Mouse (Mus musculus): ENCODE results near the gene Hspa8. TPM values are rescaled to one million over a fixed set of nuclear protein-coding genes. Genes with fewer than 3 reads are reported as not detected.

Gene Hspa8
- polyA plus RNA-seq, 1 experiment from 2014 or later: 1,787 TPM

- no peak overlapping the region for H3K27ac ChIP-seq (replicated peaks)
- WGBS: 83% methylated on average over 5 of the region's 5 CpGs
- no peak for ATAC-seq (ENCODE audit: extremely low read depth, insufficient number of reproducible peaks, low FRiP score, low TSS enrichment)
- H3K4me1 ChIP-seq: peaks cover 13% of the 10 kb centered on the region
- H3K27me3 ChIP-seq (replicated peaks): no peaks in the 10 kb centered on the region
- H3K9me3 ChIP-seq: no peaks in the 10 kb centered on the region
- H3K9ac ChIP-seq: no peak overlapping the region
- H3K36me3 ChIP-seq: peaks cover 4% of the 10 kb centered on the region; the same call in 1 of the 2 replicates
- H3K4me2 ChIP-seq: no peak overlapping the region
- H3K4me3 ChIP-seq: no peak overlapping the region
Observed at GRCm38 (mm10) chr9:40817325-40818028, 16.7 kb downstream of the Hspa8 start.

DNA sequence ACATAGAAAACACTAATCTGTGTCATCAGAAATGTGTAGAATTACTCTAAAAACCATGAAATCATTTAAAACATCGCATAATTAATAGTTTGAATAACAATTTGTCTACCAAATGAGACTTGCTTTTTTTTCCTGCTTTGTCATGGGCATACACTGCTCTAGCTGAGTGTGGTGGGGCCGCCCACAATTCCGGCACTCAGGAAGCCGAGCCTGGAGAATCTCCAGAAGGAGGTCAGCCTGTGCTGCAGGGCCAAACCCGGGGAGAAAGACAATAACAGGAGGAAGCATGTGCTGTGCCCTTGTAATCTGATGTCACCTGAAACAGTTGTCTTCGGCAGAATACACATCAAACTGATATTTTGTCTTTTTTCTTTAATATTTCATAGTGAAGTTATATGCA, 24.8 kb downstream of the Hspa8 start:
- Histone ChIP-seq H3K4me1 (peaks cover 13% of the 10 kb centered on the region), H3K4me3 (no peak overlapping the region), H3K36me3 (no peaks in the 10 kb centered on the region), H3K9me3 (no peaks in the 10 kb centered on the region), H3K27ac (replicated peaks) (no peak overlapping the region), H3K4me2 (no peak overlapping the region), H3K9ac (no peak overlapping the region), H3K27me3 (replicated peaks) (no peaks in the 10 kb centered on the region)
- WGBS: 30% methylated on average over 6 of the region's 6 CpGs
- ATAC-seq (ENCODE audit: extremely low read depth, insufficient number of reproducible peaks, low FRiP score, low TSS enrichment): no peak

- H3K9ac ChIP-seq: no peak overlapping the region
- no peaks in the 10 kb centered on the region for H3K36me3 ChIP-seq
- H3K27ac ChIP-seq (replicated peaks): no peak overlapping the region
- ATAC-seq (ENCODE audit: extremely low read depth, insufficient number of reproducible peaks, low FRiP score, low TSS enrichment): no peak
- no peaks in the 10 kb centered on the region for H3K27me3 ChIP-seq (replicated peaks)
- H3K4me3 ChIP-seq: no peak overlapping the region
- 78% methylated on average over 4 of the region's 4 CpGs for WGBS
- no peaks in the 10 kb centered on the region for H3K9me3 ChIP-seq
- no peaks in the 10 kb centered on the region for H3K4me1 ChIP-seq
- H3K4me2 ChIP-seq: no peak overlapping the region
Observed at GRCm38 (mm10) chr9:40827366-40827765, 26.6 kb downstream of the Hspa8 start.

- H3K36me3 ChIP-seq: no peaks in the 10 kb centered on the region
- no peak overlapping the region for H3K9ac ChIP-seq
- H3K4me3 ChIP-seq: no peak overlapping the region
- no peak overlapping the region for H3K4me2 ChIP-seq
- WGBS: 4% methylated on average over 12 of the region's 12 CpGs
- H3K4me1 ChIP-seq: no peaks in the 10 kb centered on the region
- ATAC-seq (ENCODE audit: extremely low read depth, insufficient number of reproducible peaks, low FRiP score, low TSS enrichment): no peak
- H3K9me3 ChIP-seq: no peaks in the 10 kb centered on the region; the same call in 1 of the 2 replicates
- no peak overlapping the region for H3K27ac ChIP-seq (replicated peaks)
- H3K27me3 ChIP-seq (replicated peaks): no peaks in the 10 kb centered on the region
Observed at GRCm38 (mm10) chr9:40834569-40834968, 33.8 kb downstream of the Hspa8 start.

DNA sequence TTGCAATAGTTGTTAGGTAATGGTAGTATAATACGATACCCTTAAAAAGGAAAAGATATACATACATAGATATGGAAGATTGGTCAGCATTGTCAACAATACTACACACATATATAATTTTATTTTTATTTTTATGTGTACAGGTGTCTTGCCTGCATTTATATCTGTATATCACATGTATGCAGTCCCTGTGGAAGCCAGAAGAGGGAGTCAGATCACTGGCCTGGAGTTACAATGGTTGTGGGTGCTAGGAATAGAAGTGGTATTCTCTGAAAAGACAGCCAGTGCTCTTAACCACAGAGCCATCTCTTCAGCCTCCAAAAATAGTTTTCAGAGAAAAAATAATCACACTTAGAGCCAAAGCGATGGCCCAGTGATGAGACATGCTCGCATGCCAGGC, 35.9 kb downstream of the Hspa8 start:
- H3K27ac ChIP-seq (replicated peaks): no peak overlapping the region
- H3K36me3 ChIP-seq: no peaks in the 10 kb centered on the region
- H3K9me3 ChIP-seq: no peaks in the 10 kb centered on the region; the same call in 1 of the 2 replicates
- 72% methylated on average over 3 of the region's 3 CpGs for WGBS
- no peak overlapping the region for H3K9ac ChIP-seq
- no peak for ATAC-seq (ENCODE audit: extremely low read depth, insufficient number of reproducible peaks, low FRiP score, low TSS enrichment)
- no peak overlapping the region for H3K4me3 ChIP-seq
- H3K27me3 ChIP-seq (replicated peaks): no peaks in the 10 kb centered on the region
- H3K4me1 ChIP-seq: peaks cover 3% of the 10 kb centered on the region; the same call in 1 of the 2 replicates
- H3K4me2 ChIP-seq: no peak overlapping the region

GRCm38 (mm10) chr9:40839662-40840061, 38.9 kb downstream of the Hspa8 start:
- Histone ChIP-seq H3K4me2 (no peak overlapping the region), H3K9me3 (no peaks in the 10 kb centered on the region; the same call in 1 of the 2 replicates), H3K4me1 (peaks cover 3% of the 10 kb centered on the region; the same call in 1 of the 2 replicates), H3K27ac (replicated peaks) (no peak overlapping the region), H3K27me3 (replicated peaks) (no peaks in the 10 kb centered on the region), H3K36me3 (no peaks in the 10 kb centered on the region), H3K9ac (no peak overlapping the region), H3K4me3 (no peak overlapping the region)
- WGBS: 24% methylated on average over 3 of the region's 3 CpGs
- ATAC-seq (ENCODE audit: extremely low read depth, insufficient number of reproducible peaks, low FRiP score, low TSS enrichment): no peak

DNA sequence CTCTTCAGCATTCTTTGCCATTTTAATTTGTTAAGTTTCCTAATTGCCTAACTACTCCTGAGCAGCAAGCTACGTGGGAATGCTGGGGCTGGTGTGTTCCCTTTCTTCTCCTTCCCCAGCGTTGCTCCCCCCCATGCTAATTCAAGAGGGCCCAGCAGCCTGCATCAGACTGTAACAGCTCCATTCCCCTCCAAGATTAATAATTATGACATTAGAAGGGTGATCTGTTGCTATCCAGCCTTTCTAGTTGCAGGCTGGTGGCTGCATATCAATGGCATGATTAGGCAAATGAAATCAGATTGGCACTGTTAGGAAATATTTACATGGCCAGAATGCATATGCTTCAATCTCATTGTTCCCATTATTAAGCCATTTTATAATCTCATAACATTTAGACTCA, 50.7 kb downstream of the Hspa8 start:
- peaks cover 29% of the 10 kb centered on the region for H3K27me3 ChIP-seq (replicated peaks)
- H3K27ac ChIP-seq (replicated peaks): no peak overlapping the region
- no peaks in the 10 kb centered on the region for H3K36me3 ChIP-seq
- 44% methylated on average over 2 of the region's 2 CpGs for WGBS
- H3K9ac ChIP-seq: no peak overlapping the region
- no peak overlapping the region for H3K4me2 ChIP-seq
- H3K4me1 ChIP-seq: no peaks in the 10 kb centered on the region
- H3K4me3 ChIP-seq: no peak overlapping the region
- H3K9me3 ChIP-seq: no peaks in the 10 kb centered on the region
- no peak for ATAC-seq (ENCODE audit: extremely low read depth, insufficient number of reproducible peaks, low FRiP score, low TSS enrichment)

- peak overlapping the region; percentile 52; the same call in 1 of the 2 replicates for H3K9ac ChIP-seq
- no peak for ATAC-seq (ENCODE audit: extremely low read depth, insufficient number of reproducible peaks, low FRiP score, low TSS enrichment)
- peaks cover 4% of the 10 kb centered on the region for H3K4me1 ChIP-seq
- peaks cover 52% of the 10 kb centered on the region for H3K27me3 ChIP-seq (replicated peaks)
- no peaks in the 10 kb centered on the region for H3K36me3 ChIP-seq
- 12% methylated on average over 21 of the region's 21 CpGs for WGBS
- H3K4me3 ChIP-seq: peak overlapping the region; percentile 46
- H3K9me3 ChIP-seq: no peaks in the 10 kb centered on the region
- peak overlapping the region; percentile 74 for H3K4me2 ChIP-seq
- no peak overlapping the region for H3K27ac ChIP-seq (replicated peaks)
Observed at GRCm38 (mm10) chr9:40858461-40859160, 57.8 kb downstream of the Hspa8 start.

- H3K27me3 ChIP-seq (replicated peaks): peaks cover 47% of the 10 kb centered on the region
- WGBS: 13% methylated on average over 9 of the region's 9 CpGs
- H3K27ac ChIP-seq (replicated peaks): no peak overlapping the region
- no peak for ATAC-seq (ENCODE audit: extremely low read depth, insufficient number of reproducible peaks, low FRiP score, low TSS enrichment)
- peak overlapping the region; percentile 74 for H3K4me2 ChIP-seq
- peak overlapping the region; percentile 46 for H3K4me3 ChIP-seq
- no peaks in the 10 kb centered on the region for H3K9me3 ChIP-seq
- no peak overlapping the region for H3K9ac ChIP-seq
- H3K36me3 ChIP-seq: no peaks in the 10 kb centered on the region
- peaks cover 4% of the 10 kb centered on the region for H3K4me1 ChIP-seq
Observed at GRCm38 (mm10) chr9:40859196-40859595, 58.4 kb downstream of the Hspa8 start.
